Mouse (Mus musculus) intestine, embryonic 15.5 days (tissue): ENCODE measurements at regions not wholly inside any gene's neighbourhood (a gene's known extent, or its start where the extent isn't known, plus 50 kb on each side); places are given as distances from the start of the nearest gene placed in this dataset.
A peak's percentile ranks its signal among the peaks of the same experiment; 100 is the strongest.

Experiments used
- ATAC-seq: fragments of 200-750 bp; cut with Nextera tagmentation; 2 replicates; pipeline ENCODE4 v1.8.0; 2017; ENCODE audit warnings: moderate TSS enrichment, moderate library complexity
- H3K27ac ChIP-seq: fragments of 300-500 bp; sonication (generic); 2 replicates; pipeline ENCODE4 v1.5.1; 2015; ENCODE audit warnings: mild to moderate bottlenecking, inconsistent platforms
- H3K27me3 ChIP-seq: fragments of 300-500 bp; sonication (generic); replicated peaks from 2 replicates; pipeline ENCODE4 v1.6.1; 2015; ENCODE audit warnings: inconsistent platforms
- H3K36me3 ChIP-seq: fragments of 300-500 bp; sonication (generic); 2 replicates; pipeline ENCODE4 v1.6.1; 2015; ENCODE audit warnings: inconsistent platforms
- H3K4me1 ChIP-seq: fragments of 300-500 bp; sonication (generic); replicated peaks from 2 replicates; pipeline ENCODE4 v1.6.1; 2015; ENCODE audit warnings: inconsistent platforms
- H3K4me2 ChIP-seq: fragments of 300-500 bp; sonication (generic); replicated peaks from 2 replicates; pipeline ENCODE4 v1.6.1; 2015; ENCODE audit warnings: mild to moderate bottlenecking, inconsistent platforms
- H3K4me3 ChIP-seq: fragments of 300-500 bp; sonication (generic); replicated peaks from 2 replicates; pipeline ENCODE4 v1.5.1; 2015; ENCODE audit warnings: inconsistent platforms
- H3K9ac ChIP-seq: fragments of 300-500 bp; sonication (generic); 2 replicates; pipeline ENCODE4 v1.6.1; 2015; ENCODE audit warnings: inconsistent platforms
- H3K9me3 ChIP-seq: fragments of 300-500 bp; sonication (generic); 2 replicates; pipeline ENCODE4 v1.6.1; 2016; ENCODE audit warnings: inconsistent platforms
- WGBS: fragments of 180-500 bp; shearing (Covaris S2); methylation state at CpG from one replicate; pipeline ENCODE4 v1.1.7; 2015; 5-methylcytosine and 5-hydroxymethylcytosine counted together

DNA sequence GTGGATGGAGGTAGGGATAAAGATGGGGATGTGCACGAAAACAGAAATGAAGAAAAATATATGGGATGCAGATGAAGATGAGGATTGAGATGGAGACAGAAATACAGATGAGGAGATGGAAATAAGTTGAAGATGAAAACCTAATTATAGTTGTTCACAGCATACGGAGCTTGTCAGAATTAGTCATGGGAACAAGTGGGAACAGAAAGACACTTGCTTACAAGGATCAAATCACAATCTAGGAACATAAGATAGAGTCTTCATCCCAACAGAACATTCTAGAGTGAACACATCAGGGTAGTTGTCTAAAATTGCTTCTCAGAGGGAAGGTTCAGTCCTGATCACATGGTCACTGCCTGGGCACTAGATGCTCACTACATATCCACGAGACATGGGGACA is 633.2 kb downstream of the Pdcd6ip start:
- H3K4me1 ChIP-seq = no peaks in the 10 kb centered on the region
- WGBS = 77% methylated on average over 3 of the region's 3 CpGs
- no peak overlapping the region for H3K27ac ChIP-seq
- no peak for ATAC-seq
- no peak overlapping the region for H3K4me3 ChIP-seq
- H3K4me2 ChIP-seq = no peak overlapping the region
- no peaks in the 10 kb centered on the region for H3K9me3 ChIP-seq
- H3K9ac ChIP-seq = no peak overlapping the region
- no peaks in the 10 kb centered on the region for H3K27me3 ChIP-seq
- no peaks in the 10 kb centered on the region for H3K36me3 ChIP-seq

DNA sequence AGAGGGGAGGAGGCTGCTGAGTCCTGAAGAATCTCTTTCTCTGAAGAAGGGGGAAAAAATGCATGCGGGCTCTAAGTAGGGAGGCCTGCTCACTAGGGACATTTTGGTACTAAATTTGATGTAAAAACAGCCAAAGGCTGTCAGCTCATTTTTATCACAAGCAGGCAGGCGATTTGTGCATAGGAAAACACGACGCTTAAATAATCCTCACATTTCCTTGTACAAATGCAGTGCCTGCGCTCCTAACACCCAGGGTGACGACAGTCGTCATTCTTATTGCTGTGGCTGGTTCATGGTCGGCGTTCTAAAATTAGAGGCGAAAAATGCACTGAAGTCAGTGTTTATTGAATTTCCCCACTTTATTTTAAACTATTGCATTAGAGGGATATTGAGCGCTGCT is 650.6 kb downstream of the Pdcd6ip start:
- Histone ChIP-seq H3K36me3 (no peaks in the 10 kb centered on the region), H3K9me3 (no peaks in the 10 kb centered on the region), H3K4me3 (no peak overlapping the region), H3K9ac (no peak overlapping the region), H3K4me1 (no peaks in the 10 kb centered on the region), H3K27ac (no peak overlapping the region), H3K27me3 (no peaks in the 10 kb centered on the region), H3K4me2 (no peak overlapping the region)
- WGBS = 72% methylated on average over 11 of the region's 11 CpGs
- no peak for ATAC-seq

GRCm38 (mm10) chr9:113044556-113045178 is 663.4 kb downstream of the Pdcd6ip start:
- Histone ChIP-seq H3K4me3 (no peak overlapping the region), H3K9me3 (no peaks in the 10 kb centered on the region), H3K27me3 (no peaks in the 10 kb centered on the region), H3K9ac (no peak overlapping the region), H3K4me2 (no peak overlapping the region), H3K4me1 (no peaks in the 10 kb centered on the region), H3K36me3 (no peaks in the 10 kb centered on the region), H3K27ac (no peak overlapping the region)
- ATAC-seq = no peak
- WGBS = 74% methylated on average over 4 of the region's 4 CpGs

DNA sequence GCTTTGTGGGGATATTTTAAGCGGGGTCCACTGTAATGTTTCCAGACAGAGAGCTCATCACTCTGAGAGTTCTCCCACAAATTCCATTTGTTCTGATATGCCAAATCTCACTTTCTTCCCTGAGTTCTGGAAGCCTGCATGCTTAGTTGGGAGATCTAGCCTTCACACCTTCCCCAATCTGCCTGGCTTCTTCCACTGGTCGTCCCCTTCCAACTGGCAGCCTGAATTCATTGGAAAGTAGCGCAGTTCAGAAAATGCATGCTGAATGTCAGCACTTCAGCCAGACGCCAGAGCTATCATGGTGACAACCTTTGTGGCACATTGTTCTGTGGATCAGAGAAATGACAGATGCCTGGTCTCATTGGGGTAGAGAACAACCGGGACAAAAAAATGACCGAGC is 667.2 kb downstream of the Pdcd6ip start:
- 90% methylated on average over 6 of the region's 6 CpGs for WGBS
- Histone ChIP-seq H3K27me3 (no peaks in the 10 kb centered on the region), H3K4me1 (no peaks in the 10 kb centered on the region), H3K4me3 (no peak overlapping the region), H3K4me2 (no peak overlapping the region), H3K36me3 (no peaks in the 10 kb centered on the region), H3K9ac (no peak overlapping the region), H3K9me3 (no peaks in the 10 kb centered on the region), H3K27ac (no peak overlapping the region)
- no peak for ATAC-seq

DNA sequence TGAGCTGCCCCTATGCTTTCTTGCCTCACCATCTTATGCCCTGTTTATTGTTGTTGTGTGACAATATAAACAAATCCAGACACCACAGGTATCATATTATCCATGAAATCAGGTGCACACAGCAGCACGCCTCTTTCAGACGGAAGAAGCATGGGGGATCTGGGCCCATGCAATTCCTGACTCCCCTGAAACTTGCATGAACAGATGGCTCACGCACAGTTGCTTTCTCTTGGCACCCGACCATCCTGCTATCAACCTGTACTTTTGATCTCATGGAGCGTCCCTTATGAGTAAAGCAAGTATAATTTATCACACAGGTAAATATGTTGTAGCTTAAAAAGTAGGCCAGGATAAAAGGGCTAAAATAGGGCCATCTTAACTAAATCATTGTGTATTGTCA is 674.1 kb downstream of the Pdcd6ip start:
- Histone ChIP-seq H3K36me3 (no peaks in the 10 kb centered on the region), H3K27me3 (no peaks in the 10 kb centered on the region), H3K4me3 (no peak overlapping the region), H3K27ac (no peak overlapping the region), H3K9ac (no peak overlapping the region), H3K4me2 (no peak overlapping the region), H3K9me3 (no peaks in the 10 kb centered on the region), H3K4me1 (no peaks in the 10 kb centered on the region)
- WGBS = 87% methylated on average over 5 of the region's 5 CpGs
- no peak for ATAC-seq

DNA sequence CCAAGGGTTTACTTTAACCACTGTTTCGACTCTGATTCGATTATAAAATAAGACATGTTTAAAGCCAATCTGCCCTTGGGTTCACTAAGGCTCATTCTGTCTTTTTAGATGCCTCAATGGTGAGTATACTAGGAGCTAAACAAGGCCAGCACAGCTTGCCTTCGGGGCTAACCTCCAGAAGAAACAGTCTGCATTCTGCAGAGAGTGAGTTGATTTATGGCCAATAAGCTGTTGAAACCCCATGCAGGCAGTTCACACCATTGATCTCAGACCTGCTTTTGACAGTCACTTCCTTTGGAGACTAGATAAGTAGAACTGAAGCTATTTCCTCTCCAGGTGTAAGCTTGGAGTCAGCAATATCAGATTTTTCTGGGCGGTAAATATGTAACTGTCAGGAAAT is 679.0 kb downstream of the Pdcd6ip start:
- 64% methylated on average over 4 of the region's 4 CpGs for WGBS
- ATAC-seq = no peak

GRCm38 (mm10) chr9:113026904-113027193 is 681.2 kb downstream of the Pdcd6ip start:
- no peaks in the 10 kb centered on the region for H3K27me3 ChIP-seq
- H3K4me1 ChIP-seq = no peaks in the 10 kb centered on the region
- H3K9ac ChIP-seq = no peak overlapping the region
- no peak for ATAC-seq
- WGBS = 78% methylated on average over 4 of the region's 4 CpGs
- H3K27ac ChIP-seq = no peak overlapping the region
- H3K4me2 ChIP-seq = no peak overlapping the region
- H3K4me3 ChIP-seq = no peak overlapping the region
- H3K9me3 ChIP-seq = no peaks in the 10 kb centered on the region
- H3K36me3 ChIP-seq = no peaks in the 10 kb centered on the region

More for the DNA sequence above, 679.0 kb downstream of the Pdcd6ip start:
- Histone ChIP-seq H3K9me3 (no peaks in the 10 kb centered on the region), H3K4me2 (no peak overlapping the region), H3K4me3 (no peak overlapping the region), H3K27ac (no peak overlapping the region), H3K9ac (no peak overlapping the region), H3K36me3 (no peaks in the 10 kb centered on the region), H3K27me3 (no peaks in the 10 kb centered on the region), H3K4me1 (no peaks in the 10 kb centered on the region)

DNA sequence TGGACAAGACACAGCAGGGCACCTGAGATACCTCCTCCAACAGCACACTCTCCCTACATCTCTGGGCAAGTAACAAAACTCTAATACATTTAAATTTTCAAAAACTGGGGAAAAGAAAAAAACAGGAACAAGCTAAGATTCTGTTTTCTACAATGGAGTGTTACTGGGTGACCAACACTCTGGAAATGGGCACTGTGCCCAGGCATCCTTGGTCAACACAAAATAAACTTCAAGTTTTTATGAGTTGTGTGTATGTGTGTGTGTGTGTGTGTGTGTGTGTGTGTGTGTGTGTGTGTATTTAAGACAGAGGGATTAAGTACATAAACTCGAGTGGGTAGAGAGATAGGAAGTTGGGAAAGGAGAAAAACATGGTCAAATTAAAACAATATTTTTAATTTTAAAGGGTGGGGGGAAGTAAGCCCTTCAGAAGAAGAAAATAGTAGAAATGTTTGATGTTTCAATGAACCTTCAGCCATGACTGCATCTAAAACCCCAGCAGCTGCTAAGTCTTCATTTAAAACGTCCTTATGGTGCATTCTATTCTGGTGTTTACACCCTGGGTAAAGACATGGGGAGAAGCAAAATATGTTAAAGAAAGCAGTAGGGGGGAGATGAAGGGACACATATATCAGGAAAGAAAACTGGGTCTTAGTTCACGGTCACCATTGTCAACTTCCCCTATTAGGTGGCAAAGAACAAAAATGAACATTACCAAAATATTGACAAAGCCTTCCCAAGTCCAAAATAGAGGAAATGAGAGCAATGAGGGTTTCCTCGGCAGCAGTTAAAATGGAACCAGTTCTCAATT is 681.8 kb downstream of the Pdcd6ip start:
- H3K36me3 ChIP-seq = no peaks in the 10 kb centered on the region
- no peak overlapping the region for H3K27ac ChIP-seq
- no peak overlapping the region for H3K4me2 ChIP-seq
- H3K9ac ChIP-seq = no peak overlapping the region
- no peaks in the 10 kb centered on the region for H3K4me1 ChIP-seq
- H3K9me3 ChIP-seq = no peaks in the 10 kb centered on the region
- no peak for ATAC-seq
- H3K4me3 ChIP-seq = no peak overlapping the region
- WGBS = 73% methylated on average over 4 of the region's 4 CpGs
- H3K27me3 ChIP-seq = no peaks in the 10 kb centered on the region

DNA sequence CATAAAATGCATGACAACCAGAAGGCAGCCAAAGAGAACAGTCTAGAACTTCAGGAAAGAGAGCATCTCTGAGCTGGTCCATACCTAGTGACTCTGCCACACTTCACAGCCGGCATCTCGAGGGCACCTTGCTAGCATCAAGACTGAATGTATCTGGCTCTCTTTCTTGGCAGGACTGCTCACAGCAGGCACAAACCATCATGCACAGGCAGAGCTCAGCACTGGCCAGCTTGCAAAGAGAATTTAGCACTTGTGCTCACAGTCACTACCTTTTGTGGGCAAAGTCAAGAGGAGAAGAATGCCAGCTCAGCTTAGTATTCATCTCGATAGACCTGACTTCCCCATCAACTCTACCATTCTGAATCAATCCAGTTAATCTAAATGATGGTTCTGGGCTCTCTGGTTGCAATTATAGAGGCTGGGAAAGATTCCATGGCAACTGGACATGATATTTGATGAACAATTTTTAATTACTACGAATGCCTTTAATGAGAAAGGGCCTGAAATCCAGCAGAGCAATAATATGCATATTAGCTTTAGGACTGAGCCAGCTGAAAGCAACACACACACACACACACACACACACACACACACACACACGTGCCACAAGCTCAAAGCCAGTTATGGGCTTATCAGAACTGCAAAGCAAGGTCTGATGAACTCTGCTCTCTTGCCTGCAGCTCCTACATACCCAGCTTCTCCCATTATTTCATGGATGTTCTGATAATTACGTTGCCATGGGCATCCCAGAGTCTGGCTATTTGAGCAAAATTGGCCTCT is 686.0 kb downstream of the Pdcd6ip start:
- Histone ChIP-seq H3K27ac (no peak overlapping the region), H3K27me3 (no peaks in the 10 kb centered on the region), H3K9ac (no peak overlapping the region), H3K9me3 (no peaks in the 10 kb centered on the region), H3K4me3 (no peak overlapping the region), H3K4me2 (no peak overlapping the region), H3K4me1 (no peaks in the 10 kb centered on the region), H3K36me3 (no peaks in the 10 kb centered on the region)
- 78% methylated on average over 6 of the region's 6 CpGs for WGBS
- ATAC-seq = no peak

GRCm38 (mm10) chr9:113019576-113019975 is 688.5 kb downstream of the Pdcd6ip start:
- no peaks in the 10 kb centered on the region for H3K4me1 ChIP-seq
- H3K4me2 ChIP-seq = no peak overlapping the region
- H3K4me3 ChIP-seq = no peak overlapping the region
- ATAC-seq = no peak
- no peak overlapping the region for H3K27ac ChIP-seq
- 66% methylated on average over 6 of the region's 6 CpGs for WGBS
- no peaks in the 10 kb centered on the region for H3K27me3 ChIP-seq
- H3K36me3 ChIP-seq = no peaks in the 10 kb centered on the region
- no peak overlapping the region for H3K9ac ChIP-seq
- no peaks in the 10 kb centered on the region for H3K9me3 ChIP-seq

DNA sequence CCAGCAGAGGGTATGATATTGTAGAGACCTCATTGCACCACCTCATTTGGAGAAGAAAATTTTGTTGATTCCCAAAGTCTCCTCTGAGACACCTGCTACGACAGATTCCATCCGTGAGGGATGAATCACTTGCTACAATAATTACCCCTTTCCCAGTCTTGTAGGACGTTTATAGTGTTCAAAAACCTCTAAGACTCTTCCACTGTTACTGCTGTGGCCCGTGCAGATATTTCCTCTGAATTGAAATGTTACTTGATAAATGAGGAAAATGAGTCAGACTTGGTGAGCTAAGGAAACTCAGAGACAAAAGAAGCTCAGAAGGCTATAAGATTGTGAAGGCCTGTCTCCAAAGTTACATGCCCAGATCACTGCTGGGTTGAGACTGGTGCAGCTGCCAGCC is 700.0 kb downstream of the Pdcd6ip start:
- Histone ChIP-seq H3K9ac (no peak overlapping the region), H3K4me1 (no peaks in the 10 kb centered on the region), H3K4me3 (no peak overlapping the region), H3K4me2 (no peak overlapping the region), H3K9me3 (no peaks in the 10 kb centered on the region), H3K36me3 (no peaks in the 10 kb centered on the region), H3K27me3 (no peaks in the 10 kb centered on the region), H3K27ac (no peak overlapping the region)
- WGBS = 76% methylated on average over 4 of the region's 4 CpGs
- no peak for ATAC-seq

DNA sequence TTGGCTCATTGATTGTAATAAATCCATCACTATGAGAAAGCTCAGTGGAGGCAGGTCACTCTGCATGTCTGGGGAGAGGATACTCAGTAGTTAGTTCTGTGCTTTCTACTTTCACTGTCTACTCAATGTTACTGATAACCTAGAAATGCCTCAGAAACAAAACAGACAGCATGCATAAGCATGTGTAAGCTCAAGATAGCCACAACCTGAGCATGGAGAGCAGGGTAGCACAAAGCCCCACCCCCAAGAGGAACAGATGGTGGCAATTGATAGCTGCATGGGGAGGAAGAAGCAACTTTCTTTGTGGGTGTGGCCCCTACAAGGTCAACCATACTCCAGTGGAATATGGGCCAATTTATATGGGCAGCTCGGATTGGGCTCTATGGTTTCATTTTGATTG is 711.9 kb downstream of the Pdcd6ip start:
- peak; percentile 78; the same call in 1 of the 2 replicates for ATAC-seq
- H3K4me2 ChIP-seq = no peak overlapping the region
- H3K27ac ChIP-seq = no peak overlapping the region
- no peaks in the 10 kb centered on the region for H3K27me3 ChIP-seq
- H3K4me3 ChIP-seq = no peak overlapping the region
- H3K9me3 ChIP-seq = no peaks in the 10 kb centered on the region
- no peak overlapping the region for H3K9ac ChIP-seq
- H3K36me3 ChIP-seq = no peaks in the 10 kb centered on the region
- H3K4me1 ChIP-seq = no peaks in the 10 kb centered on the region
- 85% methylated on average over 1 of the region's 1 CpGs for WGBS
